Mouse (Mus musculus) liver, adult 2 months (tissue): ENCODE measurements around the gene Ankle1. TPM values are rescaled to one million over a fixed set of nuclear protein-coding genes. Genes with fewer than 3 reads are reported as not detected.

Experiments
- DNase-seq: peaks from one replicate; pipeline ENCODE4 v3.0.0-alpha.2; 2011; ENCODE audit warnings: low read depth, low spot score; ENCODE audit errors: extremely low read depth
- H3K27ac ChIP-seq: fragments of 200-500 bp; replicated peaks from 2 replicates; pipeline ENCODE4 v1.5.1; 2012; ENCODE audit warnings: low read depth, mild to moderate bottlenecking, control low read depth, inconsistent platforms, low read length; ENCODE audit not compliant: insufficient read depth
- H3K27me3 ChIP-seq: fragments of 200-500 bp; 2 replicates; pipeline ENCODE4 v1.6.1; 2012; ENCODE audit warnings: mild to moderate bottlenecking, moderate library complexity, low read length, inconsistent platforms; ENCODE audit not compliant: control insufficient read depth, insufficient read depth
- H3K36me3 ChIP-seq: fragments of 200-500 bp; 2 replicates; pipeline ENCODE4 v1.6.1; 2012; ENCODE audit warnings: low read length, inconsistent platforms; ENCODE audit not compliant: control insufficient read depth, insufficient read depth
- H3K4me1 ChIP-seq: fragments of 200-500 bp; 2 replicates; pipeline ENCODE4 v1.6.1; 2011; ENCODE audit warnings: low read length; ENCODE audit not compliant: control insufficient read depth, insufficient read depth
- H3K4me3 ChIP-seq: fragments of 200-500 bp; 2 replicates; pipeline ENCODE4 v1.5.1; 2011; ENCODE audit warnings: low read depth, mild to moderate bottlenecking, control low read depth, low read length, moderate library complexity; ENCODE audit not compliant: insufficient read depth
- H3K79me2 ChIP-seq: fragments of 200-500 bp; 2 replicates; pipeline ENCODE4 v1.6.1; 2012; ENCODE audit warnings: inconsistent platforms, mild to moderate bottlenecking, low read length, moderate library complexity; ENCODE audit not compliant: control insufficient read depth, insufficient read depth
- H3K9ac ChIP-seq: fragments of 200-500 bp; 2 replicates; pipeline ENCODE4 v1.6.1; 2012; ENCODE audit warnings: low read depth, mild to moderate bottlenecking, control low read depth, inconsistent platforms, low read length
- CTCF ChIP-seq: fragments of 200-500 bp; IDR thresholded peaks from 2 replicates; pipeline ENCODE4 v1.5.1; 2011; ENCODE audit warnings: low read depth, low read length, control low read depth
- POLR2A ChIP-seq: fragments of 200-500 bp; IDR thresholded peaks from 2 replicates; pipeline ENCODE4 v1.6.1; 2011; ENCODE audit warnings: low read length, control low read depth; ENCODE audit not compliant: insufficient read depth; ENCODE audit errors: extremely low read depth
- WGBS: fragments of 180-500 bp; shearing (Covaris S2); methylation state at CpG from one replicate; pipeline ENCODE4 v1.1.7; 2018; 5-methylcytosine and 5-hydroxymethylcytosine counted together
- polyA plus RNA-seq: library from polyadenylated mRNA; depleted of rRNA; stranded (reverse); fragments of >200 nt; gene quantifications from 2 replicates; pipeline ENCODE4 v1.2.3, GENCODE M21; 2012
- total RNA-seq: library from RNA; depleted of rRNA; stranded (reverse); fragments of >200 nt; gene quantifications from 2 replicates; pipeline ENCODE4 v1.2.3, GENCODE M21; 2014

Ankle1 gene
- total and polyA plus RNA-seq, 2 experiments = 0.09 to 0.22 TPM

- 30% methylated on average over 74 of the region's 74 CpGs for WGBS
- no peak overlapping the region for H3K9ac ChIP-seq
- no peak overlapping the region for H3K27ac ChIP-seq
- peaks cover 39% of the 10 kb centered on the region for H3K4me1 ChIP-seq
- peaks cover 34% of the 10 kb centered on the region for H3K79me2 ChIP-seq
- no peaks in the 10 kb centered on the region for H3K27me3 ChIP-seq
- peaks cover 13% of the 10 kb centered on the region for H3K36me3 ChIP-seq
- no peak overlapping the region for H3K4me3 ChIP-seq
- peak; percentile 98 for DNase-seq
- peak; percentile 19; the same call in 1 of the 2 replicates for TF ChIP-seq CTCF
- no peak for TF ChIP-seq POLR2A
Observed at GRCm38 (mm10) chr8:71375581-71376422, 30.0 kb upstream of the Ankle1 start.

- peaks cover 41% of the 10 kb centered on the region for H3K79me2 ChIP-seq
Observed at GRCm38 (mm10) chr8:71376423-71377030, 29.3 kb upstream of the Ankle1 start.

GRCm38 (mm10) chr8:71379008-71379407 lies 26.8 kb upstream of the Ankle1 start:
- Histone ChIP-seq H3K36me3 (peaks cover 11% of the 10 kb centered on the region), H3K27ac (peak overlapping the region; percentile 96), H3K27me3 (no peaks in the 10 kb centered on the region), H3K4me3 (no peak overlapping the region), H3K4me1 (peaks cover 38% of the 10 kb centered on the region), H3K9ac (peak overlapping the region; percentile 96), H3K79me2 (peaks cover 43% of the 10 kb centered on the region)
- no peak for DNase-seq
- WGBS = 50% methylated on average over 4 of the region's 4 CpGs
- TF ChIP-seq POLR2A = no peak
- no peak for TF ChIP-seq CTCF

More at GRCm38 (mm10) chr8:71376423-71377030, 29.3 kb upstream of the Ankle1 start:
- Histone ChIP-seq H3K4me1 (peaks cover 39% of the 10 kb centered on the region), H3K9ac (no peak overlapping the region), H3K27ac (peak overlapping the region; percentile 13; the same call in 1 of the 2 replicates), H3K4me3 (no peak overlapping the region), H3K27me3 (no peaks in the 10 kb centered on the region), H3K36me3 (peaks cover 13% of the 10 kb centered on the region)
- peak; percentile 24 for DNase-seq
- WGBS = 53% methylated on average over 8 of the region's 8 CpGs
- no peak for TF ChIP-seq CTCF

- H3K9ac ChIP-seq = peak overlapping the region; percentile 96
- no peaks in the 10 kb centered on the region for H3K27me3 ChIP-seq
- H3K79me2 ChIP-seq = peaks cover 40% of the 10 kb centered on the region
- TF ChIP-seq CTCF (no peak), POLR2A (0 out of 2 replicates have a peak, but pooled peaks have one; percentile 5)
- peaks cover 6% of the 10 kb centered on the region for H3K36me3 ChIP-seq
- DNase-seq = peak; percentile 70
- peak overlapping the region; percentile 96 for H3K27ac ChIP-seq
- WGBS = 17% methylated on average over 3 of the region's 3 CpGs
- peak overlapping the region; percentile 98 for H3K4me3 ChIP-seq
- H3K4me1 ChIP-seq = peaks cover 39% of the 10 kb centered on the region
Observed at GRCm38 (mm10) chr8:71379512-71380075, 26.2 kb upstream of the Ankle1 start.

GRCm38 (mm10) chr8:71380178-71381171 lies 25.3 kb upstream of the Ankle1 start:
- H3K4me3 ChIP-seq = peak overlapping the region; percentile 98
- H3K27me3 ChIP-seq = no peaks in the 10 kb centered on the region
- no peak for TF ChIP-seq CTCF
- TF ChIP-seq POLR2A = 0 out of 2 replicates have a peak, but pooled peaks have one; percentile 20
- H3K79me2 ChIP-seq = peaks cover 40% of the 10 kb centered on the region
- H3K4me1 ChIP-seq = peaks cover 32% of the 10 kb centered on the region
- DNase-seq = peak; percentile 32
- peak overlapping the region; percentile 96 for H3K9ac ChIP-seq
- H3K27ac ChIP-seq = peak overlapping the region; percentile 96
- peaks cover 2% of the 10 kb centered on the region; the same call in 1 of the 2 replicates for H3K36me3 ChIP-seq
- under 1% methylated on average over 72 of the region's 72 CpGs for WGBS
